Mouse (Mus musculus): ENCODE measurements around the gene Cyp20a1. TPM values are rescaled to one million over a fixed set of nuclear protein-coding genes. Genes with fewer than 3 reads are reported as not detected.
A peak's percentile ranks its signal among the peaks of the same experiment; 100 is the strongest.

Gene Cyp20a1
- 22.4 and 23.7 TPM in 2 replicates for polyA plus RNA-seq (2016; fragmentation: Nextera tagmentation; extraction: Ambion mirVana)

DNA sequence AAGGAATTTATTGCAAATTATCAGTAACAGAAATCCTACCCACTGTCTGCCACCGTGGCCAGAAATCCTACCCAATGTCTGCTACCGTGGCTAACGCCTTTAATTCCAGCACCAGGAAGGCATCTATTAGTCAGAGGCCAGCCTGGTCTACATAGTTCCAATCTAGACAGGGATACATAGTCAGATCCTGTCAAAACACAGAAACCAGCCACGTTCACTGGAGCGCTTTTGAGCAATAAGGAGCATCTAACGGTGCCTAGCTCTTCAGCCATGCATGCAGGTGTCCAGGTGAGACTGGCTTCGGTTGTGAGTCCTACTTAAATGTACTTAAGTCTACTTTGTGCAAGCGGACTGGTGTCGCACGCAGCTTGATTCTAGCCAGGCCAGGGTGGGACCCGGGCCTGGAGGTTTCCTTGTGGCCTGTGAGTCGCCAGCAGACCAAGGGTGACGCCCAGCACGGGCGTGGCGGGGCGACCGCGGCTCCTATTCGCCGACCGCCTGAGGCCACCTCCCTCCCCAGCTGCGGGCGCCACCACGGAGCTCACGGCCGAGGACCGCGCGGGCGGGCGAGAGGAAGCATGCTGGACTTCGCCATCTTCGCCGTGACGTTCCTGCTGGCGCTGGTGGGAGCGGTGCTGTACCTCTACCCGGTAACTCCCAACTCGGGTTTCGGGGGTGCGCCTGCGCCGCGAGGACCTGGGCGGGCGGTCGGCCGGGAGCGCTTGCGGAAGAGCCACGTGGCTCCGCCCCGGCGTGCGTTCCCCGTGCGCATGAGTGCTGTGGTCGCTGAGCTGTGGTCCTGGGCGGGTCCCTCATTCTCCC, at the start of gene Cyp20a1:
Cyp20a1 (plus strand) TSS at position 516 of the 822 bp plus-strand sequence.
- WGBS (ENCODE audit: insufficient replicate concordance), result 2% methylated on average over 60 of the region's 60 CpGs

DNA sequence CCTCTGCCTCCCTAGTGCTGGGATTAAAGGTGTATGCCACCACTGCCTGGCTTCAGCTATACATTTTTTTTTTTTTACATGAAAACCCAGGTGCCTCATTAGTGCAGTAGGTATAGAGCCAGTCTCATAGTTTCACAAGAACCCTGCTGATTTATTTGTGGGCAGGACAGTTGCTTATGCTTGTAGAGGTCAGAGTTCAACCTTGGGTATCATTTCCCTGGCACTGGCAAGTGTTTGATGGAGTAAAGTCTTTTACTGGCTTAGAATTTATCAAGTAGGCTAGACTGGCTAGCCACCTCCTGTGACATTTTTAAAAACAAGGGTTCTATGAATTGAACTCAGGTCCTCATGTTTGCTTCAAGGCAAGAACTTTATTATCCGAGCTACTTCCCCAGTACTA, 49.2 kb upstream of the Cyp20a1 start:
- Histone ChIP-seq H3K27ac (no peak overlapping the region), H3K27me3 (replicated peaks) (no peaks in the 10 kb centered on the region), H3K36me3 (peaks cover 13% of the 10 kb centered on the region), H3K9ac (no peak overlapping the region), H3K4me1 (no peaks in the 10 kb centered on the region), H3K9me3 (replicated peaks) (no peaks in the 10 kb centered on the region), H3K4me3 (no peak overlapping the region), H3K4me2 (no peak overlapping the region)
- ATAC-seq, result no peak
- 61% methylated on average over 1 of the region's 1 CpGs for WGBS (ENCODE audit: insufficient replicate concordance)

More for the DNA sequence above, at the start of gene Cyp20a1:
- Histone ChIP-seq H3K9me3 (replicated peaks) (no peaks in the 10 kb centered on the region), H3K9ac (peak within 1 kb of the TSS; percentile 74), H3K4me2 (peak within 1 kb of the TSS; percentile 90), H3K4me1 (peaks cover 21% of the 10 kb centered on the region), H3K4me3 (peak within 1 kb of the TSS; percentile 76), H3K36me3 (peaks cover 13% of the 10 kb centered on the region; the same call in 1 of the 2 replicates), H3K27ac (peak within 1 kb of the TSS; percentile 90), H3K27me3 (replicated peaks) (no peaks in the 10 kb centered on the region)
- peak; percentile 99 for ATAC-seq

DNA sequence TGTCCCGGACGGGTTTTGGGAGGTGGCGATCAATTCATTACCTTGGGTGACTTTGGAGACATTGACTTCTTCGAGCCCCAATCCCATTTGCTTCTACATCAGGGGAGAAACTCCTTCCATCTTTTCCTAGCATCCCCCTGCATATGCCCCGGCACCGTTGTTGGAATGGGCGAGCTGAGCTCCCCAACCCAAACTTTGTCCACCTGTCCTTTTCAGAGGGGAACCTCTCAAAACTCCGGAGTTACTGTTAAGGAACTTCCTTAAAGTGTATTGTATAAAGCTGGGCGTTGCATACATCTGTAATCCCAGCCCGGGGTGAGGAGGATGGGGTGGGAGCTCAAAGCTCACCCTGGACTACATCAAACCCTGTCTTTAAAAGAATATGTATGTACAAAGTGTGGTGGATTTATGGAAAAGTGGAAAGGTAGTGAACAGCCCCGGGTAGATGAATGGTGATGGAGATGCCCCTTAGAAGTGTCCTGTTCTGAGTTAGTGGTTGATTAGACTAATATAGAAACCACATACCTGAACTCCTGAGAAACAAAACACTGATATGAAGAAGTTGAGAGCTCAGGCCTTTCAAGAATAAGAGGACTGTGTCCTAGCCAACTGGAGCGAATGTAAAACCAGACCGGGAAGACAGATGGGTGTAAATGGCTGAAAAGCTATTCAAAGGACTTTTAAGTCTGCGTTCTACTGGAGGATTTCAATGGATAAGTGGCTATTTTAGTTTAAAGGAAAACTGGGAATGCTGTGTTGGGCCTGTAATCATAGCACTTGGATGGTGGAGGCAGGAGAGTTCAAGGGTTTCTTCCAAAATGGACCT, 720 bp downstream of the Cyp20a1 start:
- H3K9ac ChIP-seq, result peak overlapping the region; percentile 74
- H3K27me3 ChIP-seq (replicated peaks), result no peaks in the 10 kb centered on the region
- peak overlapping the region; percentile 76 for H3K4me3 ChIP-seq
- ATAC-seq, result no peak
- H3K27ac ChIP-seq, result peak overlapping the region; percentile 90
- 15% methylated on average over 14 of the region's 14 CpGs for WGBS (ENCODE audit: insufficient replicate concordance)
- H3K9me3 ChIP-seq (replicated peaks), result no peaks in the 10 kb centered on the region
- H3K4me2 ChIP-seq, result peak overlapping the region; percentile 90
- H3K36me3 ChIP-seq, result peaks cover 10% of the 10 kb centered on the region; the same call in 1 of the 2 replicates
- H3K4me1 ChIP-seq, result peaks cover 21% of the 10 kb centered on the region

DNA sequence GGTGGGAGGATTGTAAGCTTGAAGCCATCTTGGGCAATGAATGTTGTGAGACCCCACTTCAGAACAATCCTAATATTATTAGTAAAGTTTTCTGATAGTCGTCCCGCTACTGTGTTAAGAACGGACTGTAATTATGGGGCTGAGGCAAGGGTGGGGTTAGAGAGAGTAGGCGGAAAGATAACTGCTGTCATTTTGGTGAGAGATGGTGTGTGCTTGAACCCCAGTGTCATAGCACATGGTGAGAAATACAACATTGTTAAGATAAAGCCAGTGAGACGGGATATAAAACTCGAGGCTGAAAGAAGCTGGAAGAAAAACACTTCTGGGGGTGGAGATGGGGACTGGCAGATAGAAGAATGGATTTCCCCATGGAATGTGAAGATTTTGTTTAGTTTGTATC, 1.5 kb downstream of the Cyp20a1 start:
- Histone ChIP-seq H3K4me3 (peak overlapping the region; percentile 76; the same call in 1 of the 2 replicates), H3K9me3 (replicated peaks) (peaks cover 6% of the 10 kb centered on the region), H3K9ac (0 out of 2 replicates have a peak overlapping the region, but pooled peaks have one; percentile 74), H3K27me3 (replicated peaks) (no peaks in the 10 kb centered on the region), H3K4me1 (peaks cover 21% of the 10 kb centered on the region), H3K27ac (peak overlapping the region; percentile 90; the same call in 1 of the 2 replicates), H3K4me2 (peak overlapping the region; percentile 90), H3K36me3 (peaks cover 12% of the 10 kb centered on the region)
- ATAC-seq, result no peak
- 53% methylated on average over 6 of the region's 6 CpGs for WGBS (ENCODE audit: insufficient replicate concordance)

DNA sequence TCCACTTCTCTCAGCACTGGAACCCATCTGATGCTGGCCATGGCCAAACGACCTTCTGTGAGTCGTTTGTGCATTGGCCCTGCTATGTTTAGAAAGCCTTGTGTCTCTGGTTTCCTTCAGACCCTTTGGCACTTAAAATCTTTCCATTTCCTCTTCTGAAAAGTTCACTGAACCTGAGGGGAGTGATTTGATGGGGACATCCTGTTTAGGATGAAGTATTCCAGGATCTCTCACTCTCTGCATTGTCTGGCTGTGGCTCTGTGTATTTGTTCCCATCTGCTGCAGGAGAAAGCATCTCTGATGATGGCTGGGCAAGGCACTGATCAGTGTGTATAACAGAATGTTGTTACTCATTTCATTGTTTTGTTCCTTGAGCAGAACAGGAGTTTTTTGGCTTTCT, 2.6 kb downstream of the Cyp20a1 start:
- peaks cover 15% of the 10 kb centered on the region for H3K9me3 ChIP-seq (replicated peaks)
- no peaks in the 10 kb centered on the region for H3K27me3 ChIP-seq (replicated peaks)
- no peak overlapping the region for H3K9ac ChIP-seq
- no peak for ATAC-seq
- 46% methylated on average over 2 of the region's 2 CpGs for WGBS (ENCODE audit: insufficient replicate concordance)
- H3K4me1 ChIP-seq, result peaks cover 21% of the 10 kb centered on the region
- H3K36me3 ChIP-seq, result peaks cover 18% of the 10 kb centered on the region
- H3K4me2 ChIP-seq, result no peak overlapping the region
- no peak overlapping the region for H3K4me3 ChIP-seq
- no peak overlapping the region for H3K27ac ChIP-seq

DNA sequence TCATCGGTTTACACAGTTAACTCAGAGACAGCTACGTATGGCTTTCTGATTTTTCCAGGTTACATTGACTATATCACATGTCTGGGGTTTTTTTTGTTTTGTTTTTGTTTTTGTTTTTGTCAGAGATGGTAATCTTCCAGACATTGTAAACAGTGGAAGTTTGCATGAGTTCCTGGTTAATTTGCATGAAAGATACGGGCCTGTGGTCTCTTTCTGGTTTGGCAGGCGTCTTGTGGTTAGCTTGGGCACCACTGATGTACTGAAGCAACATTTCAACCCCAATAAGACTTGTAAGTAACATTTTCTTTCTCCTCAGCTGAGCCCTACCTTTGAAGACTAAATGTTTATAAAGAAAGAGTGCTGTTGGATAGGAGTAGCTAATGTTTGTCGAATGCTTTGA, 9.7 kb downstream of the Cyp20a1 start:
- H3K4me3 ChIP-seq, result no peak overlapping the region
- H3K27ac ChIP-seq, result no peak overlapping the region
- no peaks in the 10 kb centered on the region for H3K27me3 ChIP-seq (replicated peaks)
- WGBS (ENCODE audit: insufficient replicate concordance), result 73% methylated on average over 5 of the region's 5 CpGs
- ATAC-seq, result no peak
- H3K36me3 ChIP-seq, result peaks cover 53% of the 10 kb centered on the region
- H3K4me1 ChIP-seq, result no peaks in the 10 kb centered on the region
- H3K9ac ChIP-seq, result no peak overlapping the region
- no peak overlapping the region for H3K4me2 ChIP-seq
- peaks cover 15% of the 10 kb centered on the region for H3K9me3 ChIP-seq (replicated peaks)

DNA sequence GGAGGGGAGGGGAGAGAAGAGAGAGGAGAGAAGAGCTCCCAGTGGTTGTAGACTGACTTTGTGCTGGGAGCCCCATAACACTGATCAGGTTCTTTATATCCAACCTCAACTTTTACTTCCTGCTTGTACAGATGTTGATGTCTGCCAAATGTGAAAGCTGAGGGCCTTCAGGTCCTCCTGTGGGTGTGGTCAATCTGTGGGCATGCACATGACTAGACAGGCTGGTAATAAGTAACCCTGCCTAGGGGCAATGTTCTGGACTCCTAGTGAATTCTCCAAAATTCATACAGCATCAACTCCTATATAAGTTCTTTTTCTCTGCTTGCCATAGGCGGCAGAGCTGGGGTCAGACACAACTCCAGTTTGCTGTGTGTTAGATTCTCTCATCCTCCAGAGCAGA, 18.5 kb downstream of the Cyp20a1 start:
- Histone ChIP-seq H3K27ac (no peak overlapping the region), H3K4me2 (no peak overlapping the region), H3K4me3 (no peak overlapping the region), H3K36me3 (peaks cover 45% of the 10 kb centered on the region), H3K27me3 (replicated peaks) (no peaks in the 10 kb centered on the region), H3K9ac (no peak overlapping the region), H3K9me3 (replicated peaks) (no peaks in the 10 kb centered on the region), H3K4me1 (no peaks in the 10 kb centered on the region)
- no peak for ATAC-seq
- 91% methylated on average over 1 of the region's 1 CpGs for WGBS (ENCODE audit: insufficient replicate concordance)

DNA sequence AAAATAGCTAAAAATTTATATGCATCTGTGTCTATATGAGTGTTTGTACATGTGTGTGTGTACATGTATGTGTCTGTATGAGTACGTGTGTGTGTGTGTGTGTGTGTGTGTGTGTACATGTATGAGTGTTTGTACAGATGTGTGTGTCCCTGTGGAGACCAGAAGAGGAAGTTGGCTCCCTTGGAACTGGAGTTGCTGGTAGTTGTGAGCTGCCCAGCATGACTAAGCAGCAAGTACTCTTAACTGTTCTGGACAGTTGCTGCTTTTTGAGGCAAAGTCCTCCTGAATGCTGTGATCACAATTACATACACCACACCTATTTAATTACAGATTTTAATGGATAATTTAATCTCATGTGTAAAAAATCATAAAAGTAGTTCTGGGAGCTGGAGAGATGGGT, 33.4 kb downstream of the Cyp20a1 start:
- Histone ChIP-seq H3K27ac (no peak overlapping the region), H3K4me2 (no peak overlapping the region), H3K4me1 (no peaks in the 10 kb centered on the region), H3K9me3 (replicated peaks) (no peaks in the 10 kb centered on the region), H3K4me3 (no peak overlapping the region), H3K9ac (no peak overlapping the region), H3K36me3 (peaks cover 75% of the 10 kb centered on the region), H3K27me3 (replicated peaks) (no peaks in the 10 kb centered on the region)
- no peak for ATAC-seq
- 67% methylated on average over 1 of the region's 1 CpGs for WGBS (ENCODE audit: insufficient replicate concordance)

DNA sequence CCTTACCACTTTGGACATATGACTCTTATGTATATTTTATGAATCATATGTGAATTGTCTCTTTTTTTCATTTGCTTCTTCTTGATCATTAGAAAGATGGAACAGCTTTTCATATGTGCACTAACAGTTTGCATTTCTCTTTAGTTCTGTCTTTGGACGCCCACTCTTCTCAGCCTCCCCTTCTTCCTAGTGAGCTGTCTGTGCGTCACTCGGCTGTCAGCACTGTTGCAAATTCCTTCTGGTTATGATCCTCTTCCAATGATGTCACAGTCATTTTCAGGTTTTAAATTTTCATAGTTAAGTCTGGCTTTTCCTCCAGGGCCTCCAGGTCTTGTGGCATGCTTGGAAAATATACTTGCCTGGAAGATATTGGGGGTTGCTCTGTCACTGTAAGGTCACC, 38.8 kb downstream of the Cyp20a1 start:
- no peak overlapping the region for H3K27ac ChIP-seq
- no peaks in the 10 kb centered on the region for H3K27me3 ChIP-seq (replicated peaks)
- no peak for ATAC-seq
- WGBS (ENCODE audit: insufficient replicate concordance), result 93% methylated on average over 3 of the region's 3 CpGs
- no peak overlapping the region for H3K4me2 ChIP-seq
- H3K9me3 ChIP-seq (replicated peaks), result no peaks in the 10 kb centered on the region
- no peaks in the 10 kb centered on the region for H3K4me1 ChIP-seq
- no peak overlapping the region for H3K4me3 ChIP-seq
- H3K36me3 ChIP-seq, result peaks cover 69% of the 10 kb centered on the region
- no peak overlapping the region for H3K9ac ChIP-seq

DNA sequence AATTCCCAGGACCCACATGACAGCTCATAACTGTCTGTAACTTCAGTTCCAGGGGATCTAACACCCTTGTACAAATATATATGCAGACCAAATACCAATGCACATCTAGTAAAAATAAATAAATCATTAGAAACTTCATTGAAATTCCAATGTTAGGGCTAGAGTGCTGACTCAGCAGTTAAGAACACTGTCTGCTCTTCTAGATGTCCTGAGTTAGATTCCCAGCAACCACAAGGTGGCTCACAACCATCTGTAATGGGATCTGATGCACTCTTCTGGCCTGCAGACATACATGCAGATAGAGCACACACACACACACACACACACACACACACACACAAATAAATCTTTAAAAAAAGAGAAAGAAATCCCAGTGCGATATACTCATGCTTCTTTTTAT, 61.7 kb downstream of the Cyp20a1 start:
- H3K4me2 ChIP-seq, result no peak overlapping the region
- no peaks in the 10 kb centered on the region for H3K27me3 ChIP-seq (replicated peaks)
- WGBS (ENCODE audit: insufficient replicate concordance), result 88% methylated on average over 1 of the region's 1 CpGs
- H3K27ac ChIP-seq, result no peak overlapping the region
- H3K4me1 ChIP-seq, result peaks cover 6% of the 10 kb centered on the region; the same call in 1 of the 2 replicates
- H3K9me3 ChIP-seq (replicated peaks), result no peaks in the 10 kb centered on the region
- H3K4me3 ChIP-seq, result no peak overlapping the region
- no peak overlapping the region for H3K9ac ChIP-seq
- no peak for ATAC-seq
- no peaks in the 10 kb centered on the region for H3K36me3 ChIP-seq

DNA sequence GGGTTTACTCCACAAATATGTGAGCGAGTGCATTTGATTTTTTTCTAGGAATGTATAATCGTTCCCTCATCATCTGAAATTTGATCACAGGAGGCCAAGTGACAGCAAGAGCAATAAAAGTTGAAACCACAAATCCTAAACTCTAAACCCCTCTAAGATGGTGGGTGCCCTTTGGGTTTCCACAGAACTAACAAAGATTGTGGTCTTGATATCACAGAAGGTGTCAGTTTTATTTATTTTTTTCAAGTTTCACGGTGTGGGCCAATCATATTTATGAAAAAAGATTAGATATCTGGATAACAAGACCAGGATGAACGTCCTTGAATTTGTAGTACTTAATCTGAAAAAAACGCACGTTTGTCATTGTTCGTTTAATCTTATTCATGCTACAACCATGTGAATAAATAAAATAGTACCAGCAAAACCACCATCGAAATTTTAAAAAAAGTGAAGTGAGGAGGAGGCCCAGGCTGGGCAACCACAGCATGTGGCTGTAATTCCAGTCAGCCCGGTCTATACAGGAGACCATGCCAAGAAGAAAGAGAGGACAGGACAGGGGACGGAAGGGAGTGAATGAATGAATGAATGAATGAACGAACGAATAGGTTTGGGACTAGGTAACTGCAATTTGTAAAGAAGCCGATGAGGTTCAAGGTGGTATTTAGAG, 65.5 kb downstream of the Cyp20a1 start:
- Histone ChIP-seq H3K27ac (peak overlapping the region; percentile 75), H3K4me1 (peaks cover 22% of the 10 kb centered on the region; the same call in 1 of the 2 replicates), H3K4me3 (peak overlapping the region; percentile 90), H3K27me3 (replicated peaks) (no peaks in the 10 kb centered on the region), H3K4me2 (peak overlapping the region; percentile 97), H3K36me3 (no peaks in the 10 kb centered on the region), H3K9ac (peak overlapping the region; percentile 90; the same call in 1 of the 2 replicates), H3K9me3 (replicated peaks) (no peaks in the 10 kb centered on the region)
- 30% methylated on average over 13 of the region's 13 CpGs for WGBS (ENCODE audit: insufficient replicate concordance)
- ATAC-seq, result peak; percentile 30
